Mouse (Mus musculus): Measurements from ENCODE around the gene Cgas. TPM values are rescaled to one million over a fixed set of nuclear protein-coding genes. Genes with fewer than 3 reads are reported as not detected.

Cgas gene
- polyA plus RNA-seq, 1 experiment from 2014 or later, result 0.92 TPM

DNA sequence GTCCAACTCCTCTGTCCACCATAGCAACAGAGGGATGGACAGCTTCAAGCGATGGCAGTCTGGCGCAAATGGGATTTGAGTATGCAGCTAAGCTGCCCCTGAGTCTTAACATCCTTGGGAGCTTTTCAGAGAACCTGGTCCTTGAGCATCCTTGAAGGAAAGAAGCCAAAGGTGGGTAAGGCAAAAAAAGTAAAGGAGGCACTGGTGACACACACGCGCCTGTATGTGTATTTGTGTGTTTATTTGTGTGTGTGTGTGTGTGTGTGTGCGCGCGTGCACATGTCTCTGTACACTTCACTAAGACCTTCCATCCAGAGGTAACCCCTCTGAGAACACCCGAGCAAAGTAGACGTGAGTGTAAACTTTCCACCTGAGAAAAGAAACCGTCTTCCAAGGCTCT, 49.3 kb downstream of the Cgas start:
- H3K4me3 ChIP-seq (ENCODE audit: low read depth, low read length), result no peak overlapping the region
- no peak for DNase-seq (ENCODE audit: low spot score)
- 80% methylated on average over 10 of the region's 10 CpGs for WGBS
- H3K9me3 ChIP-seq (ENCODE audit: control insufficient read depth, low read length), result no peaks in the 10 kb centered on the region
- H3K36me3 ChIP-seq (ENCODE audit: control insufficient read depth, insufficient read depth, low read length), result no peaks in the 10 kb centered on the region
- peaks cover 37% of the 10 kb centered on the region for H3K27me3 ChIP-seq (ENCODE audit: control insufficient read depth, insufficient read depth, low read length)
- H3K4me1 ChIP-seq (ENCODE audit: control insufficient read depth, insufficient read depth, low read length), result no peaks in the 10 kb centered on the region
- H3K27ac ChIP-seq (replicated peaks; ENCODE audit: low read depth, low read length), result no peak overlapping the region
- no peak overlapping the region for H3K4me2 ChIP-seq (ENCODE audit: low read depth, severe bottlenecking)
- no peak overlapping the region for H3K9ac ChIP-seq (ENCODE audit: low read length)
- ATAC-seq (ENCODE audit: insufficient number of reproducible peaks, low FRiP score, low TSS enrichment, low read depth), result no peak

DNA sequence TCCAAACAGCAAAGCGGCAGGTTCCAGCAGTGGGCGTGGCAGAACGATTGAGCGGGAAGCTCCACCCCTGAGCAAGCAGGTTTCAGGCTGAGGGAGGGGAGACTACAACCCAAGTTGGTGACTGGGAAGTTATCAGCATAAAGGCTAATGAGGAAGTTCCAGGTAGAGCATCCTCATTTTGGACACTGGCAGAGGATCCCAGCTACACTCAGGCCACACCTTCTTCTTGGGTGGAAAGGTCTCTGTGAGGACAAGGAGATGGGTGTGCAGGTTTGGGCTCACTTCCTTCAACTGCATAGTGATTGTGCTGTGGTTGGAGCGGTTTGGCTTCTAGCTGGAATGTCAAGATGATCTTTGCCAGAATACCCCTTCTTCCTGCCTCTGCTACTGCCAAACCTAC, 53.1 kb downstream of the Cgas start:
- H3K27me3 ChIP-seq (ENCODE audit: control insufficient read depth, insufficient read depth, low read length), result peaks cover 14% of the 10 kb centered on the region
- no peak overlapping the region for H3K27ac ChIP-seq (replicated peaks; ENCODE audit: low read depth, low read length)
- no peak overlapping the region for H3K9ac ChIP-seq (ENCODE audit: low read length)
- ATAC-seq (ENCODE audit: insufficient number of reproducible peaks, low FRiP score, low TSS enrichment, low read depth) (no peak), DNase-seq (ENCODE audit: low spot score) (no peak)
- H3K4me2 ChIP-seq (ENCODE audit: low read depth, severe bottlenecking), result no peak overlapping the region
- no peak overlapping the region for H3K4me3 ChIP-seq (ENCODE audit: low read depth, low read length)
- H3K4me1 ChIP-seq (ENCODE audit: control insufficient read depth, insufficient read depth, low read length), result no peaks in the 10 kb centered on the region
- no peaks in the 10 kb centered on the region for H3K36me3 ChIP-seq (ENCODE audit: control insufficient read depth, insufficient read depth, low read length)
- no peaks in the 10 kb centered on the region for H3K9me3 ChIP-seq (ENCODE audit: control insufficient read depth, low read length)
- 49% methylated on average over 5 of the region's 5 CpGs for whole genome bisulfite sequencing

DNA sequence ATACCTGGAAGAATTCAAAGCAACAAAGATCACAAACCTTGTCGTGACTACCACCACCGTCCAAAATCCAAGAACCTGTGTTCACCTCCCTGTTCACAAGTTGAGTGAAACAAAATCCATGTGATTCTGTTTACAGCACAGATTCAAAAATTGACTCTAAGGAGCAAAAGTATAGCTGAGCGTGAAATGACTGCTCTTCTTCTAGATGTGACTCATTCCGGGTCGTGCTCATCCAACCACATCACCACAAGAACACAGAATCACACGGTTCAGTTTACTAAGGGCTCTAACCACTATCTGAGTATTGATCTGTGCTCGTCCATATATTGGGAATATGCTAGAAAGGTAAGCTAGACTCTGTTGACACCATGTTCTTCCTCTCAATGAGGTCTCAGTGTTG, 56.1 kb downstream of the Cgas start:
- DNase-seq (ENCODE audit: low spot score), result no peak
- Histone ChIP-seq H3K4me3 (ENCODE audit: low read depth, low read length) (no peak overlapping the region), H3K36me3 (ENCODE audit: control insufficient read depth, insufficient read depth, low read length) (no peaks in the 10 kb centered on the region), H3K4me2 (ENCODE audit: low read depth, severe bottlenecking) (no peak overlapping the region), H3K9ac (ENCODE audit: low read length) (no peak overlapping the region), H3K27ac (replicated peaks; ENCODE audit: low read depth, low read length) (no peak overlapping the region), H3K27me3 (ENCODE audit: control insufficient read depth, insufficient read depth, low read length) (no peaks in the 10 kb centered on the region), H3K4me1 (ENCODE audit: control insufficient read depth, insufficient read depth, low read length) (no peaks in the 10 kb centered on the region), H3K9me3 (ENCODE audit: control insufficient read depth, low read length) (no peaks in the 10 kb centered on the region)
- 86% methylated on average over 7 of the region's 7 CpGs for WGBS
- ATAC-seq (ENCODE audit: insufficient number of reproducible peaks, low FRiP score, low TSS enrichment, low read depth), result no peak

DNA sequence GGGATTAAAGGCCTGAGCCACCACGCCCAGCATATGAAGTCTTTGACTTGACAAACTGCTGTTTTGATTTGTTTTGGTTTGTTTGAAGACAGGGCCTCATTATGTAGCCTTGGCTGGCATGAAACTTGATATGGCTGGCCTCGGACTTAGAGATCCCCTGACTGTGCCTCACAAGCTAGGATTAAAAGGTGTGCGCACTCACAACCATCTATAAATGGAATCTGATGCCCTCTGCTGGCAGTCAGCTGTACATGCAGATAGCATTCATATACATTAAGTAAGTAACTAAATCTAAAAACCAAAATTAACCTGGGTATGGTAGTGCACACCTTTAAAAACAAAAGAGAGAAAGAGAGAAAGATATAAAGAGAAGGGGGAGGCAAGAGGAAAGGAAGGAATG, 57.1 kb downstream of the Cgas start:
- ATAC-seq (ENCODE audit: insufficient number of reproducible peaks, low FRiP score, low TSS enrichment, low read depth) (no peak), DNase-seq (ENCODE audit: low spot score) (no peak)
- no peaks in the 10 kb centered on the region for H3K36me3 ChIP-seq (ENCODE audit: control insufficient read depth, insufficient read depth, low read length)
- no peak overlapping the region for H3K4me2 ChIP-seq (ENCODE audit: low read depth, severe bottlenecking)
- no peak overlapping the region for H3K4me3 ChIP-seq (ENCODE audit: low read depth, low read length)
- H3K27ac ChIP-seq (replicated peaks; ENCODE audit: low read depth, low read length), result no peak overlapping the region
- no peak overlapping the region for H3K9ac ChIP-seq (ENCODE audit: low read length)
- H3K9me3 ChIP-seq (ENCODE audit: control insufficient read depth, low read length), result no peaks in the 10 kb centered on the region
- no peaks in the 10 kb centered on the region for H3K27me3 ChIP-seq (ENCODE audit: control insufficient read depth, insufficient read depth, low read length)
- no peaks in the 10 kb centered on the region for H3K4me1 ChIP-seq (ENCODE audit: control insufficient read depth, insufficient read depth, low read length)
- 45% methylated on average over 3 of the region's 3 CpGs for WGBS

Small RNAs within 50 kb of the gene (microRNA-seq; reads per million reads assigned to microRNA genes)
- not detected for gene Gm26377

Other genes with a start within 250 kb of the Cgas start
- not detected in 2 replicates for gene Gsta1, start 212.6 kb downstream of the Cgas start, polyA plus RNA-seq (2014; fragmentation: Nextera tagmentation; extraction: Ambion mirVana)
- gene Gm3776, start 186.1 kb downstream of the Cgas start, polyA plus RNA-seq (2014; fragmentation: Nextera tagmentation; extraction: Ambion mirVana), result not detected in 2 replicates
- not detected in 2 replicates for gene Gm10639, start 153.3 kb downstream of the Cgas start, polyA plus RNA-seq (2014; fragmentation: Nextera tagmentation; extraction: Ambion mirVana)
- not detected in 2 replicates for gene Omt2a, start 128.4 kb downstream of the Cgas start, polyA plus RNA-seq (2014; fragmentation: Nextera tagmentation; extraction: Ambion mirVana)
- not detected in 2 replicates for gene Omt2b, start 115.6 kb downstream of the Cgas start, polyA plus RNA-seq (2014; fragmentation: Nextera tagmentation; extraction: Ambion mirVana)
- not detected in 2 replicates for gene Gsta2, start 87.4 kb downstream of the Cgas start, polyA plus RNA-seq (2014; fragmentation: Nextera tagmentation; extraction: Ambion mirVana)
- 0.33 TPM in 1 of 2 replicates, not detected in the other for gene Dppa5a, start 75.1 kb downstream of the Cgas start, polyA plus RNA-seq (2014; fragmentation: Nextera tagmentation; extraction: Ambion mirVana)
- 1.5 and 1.6 TPM in 2 replicates for gene Ooep, start 64.5 kb downstream of the Cgas start, polyA plus RNA-seq (2014; fragmentation: Nextera tagmentation; extraction: Ambion mirVana)
- 0.17 and 0.47 TPM in 2 replicates for gene Ddx43, start 47.5 kb downstream of the Cgas start, polyA plus RNA-seq (2014; fragmentation: Nextera tagmentation; extraction: Ambion mirVana)
- 22.1 and 22.6 TPM in 2 replicates for gene Mto1, start 5.0 kb upstream of the Cgas start, polyA plus RNA-seq (2014; fragmentation: Nextera tagmentation; extraction: Ambion mirVana)
- gene Gm17324, start 5.5 kb upstream of the Cgas start, polyA plus RNA-seq (2014; fragmentation: Nextera tagmentation; extraction: Ambion mirVana), result 0.36 and 0.54 TPM in 2 replicates
- gene Eef1a1, start 45.9 kb upstream of the Cgas start, polyA plus RNA-seq (2014; fragmentation: Nextera tagmentation; extraction: Ambion mirVana), result 5,036 and 5,240 TPM in 2 replicates
- 14.6 and 15.0 TPM in 2 replicates for gene Slc17a5, start 144.8 kb upstream of the Cgas start, polyA plus RNA-seq (2014; fragmentation: Nextera tagmentation; extraction: Ambion mirVana)
- gene Cd109, start 172.3 kb upstream of the Cgas start, polyA plus RNA-seq (2014; fragmentation: Nextera tagmentation; extraction: Ambion mirVana), result 5.0 and 5.7 TPM in 2 replicates